Mouse (Mus musculus): ENCODE measurements around the gene Tns1. TPM values are rescaled to one million over a fixed set of nuclear protein-coding genes. Genes with fewer than 3 reads are reported as not detected.

The Tns1 gene
- polyA plus RNA-seq, 1 experiment, result 781 TPM

- DNase-seq, result peak; percentile 29
- H3K4me1 ChIP-seq (ENCODE audit: control insufficient read depth, insufficient read depth, low read length), result peaks cover 25% of the 10 kb centered on the region
- TF ChIP-seq POLR2A (IDR thresholded peaks at IDR 0.05; ENCODE audit: borderline replicate concordance, extremely low read depth, low read depth, low read length) (0 out of 2 replicates have a peak, but pooled peaks have one; percentile 10), CTCF (IDR thresholded peaks at IDR 0.05; ENCODE audit: insufficient read depth, low read length) (no peak)
- 52% methylated on average over 6 of the region's 6 CpGs for WGBS
- H3K4me3 ChIP-seq (replicated peaks; ENCODE audit: extremely low read depth, low read depth, low read length), result no peak overlapping the region
Observed at GRCm38 (mm10) chr1:74084065-74084705, 40.1 kb downstream of the Tns1 start.

DNA sequence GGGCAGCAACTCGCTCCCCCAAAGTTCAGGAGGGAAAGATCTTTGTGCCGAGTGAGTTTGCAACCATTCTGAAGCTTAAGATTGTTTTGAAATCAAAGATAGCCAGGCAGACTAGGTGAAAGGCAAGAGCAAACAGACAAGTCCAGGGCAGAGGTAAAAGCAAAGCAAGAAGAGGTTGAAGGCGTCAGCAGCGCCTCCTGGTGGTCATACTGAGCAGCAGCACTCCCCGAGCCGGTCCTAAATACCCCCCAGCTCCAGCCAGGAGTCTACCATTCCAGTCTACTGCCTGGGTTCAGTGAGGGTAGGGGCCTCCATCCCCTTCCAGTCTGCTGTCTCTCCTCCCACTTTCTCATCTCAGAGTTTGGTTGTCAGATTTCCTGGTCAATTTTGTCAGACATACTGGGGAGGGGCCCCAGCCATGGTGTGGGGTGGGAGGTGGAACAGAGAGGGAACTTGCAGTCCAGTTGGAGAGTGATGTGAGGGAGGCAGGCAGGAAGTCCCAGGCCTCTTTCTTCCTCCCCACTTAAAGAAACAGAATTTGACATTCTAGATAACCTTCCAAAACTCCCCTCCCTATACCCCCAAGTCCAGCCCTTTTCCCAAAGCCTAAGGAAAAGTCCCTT is 41.3 kb downstream of the Tns1 start:
- Histone ChIP-seq H3K4me1 (ENCODE audit: control insufficient read depth, insufficient read depth, low read length) (peaks cover 25% of the 10 kb centered on the region), H3K4me3 (replicated peaks; ENCODE audit: extremely low read depth, low read depth, low read length) (no peak overlapping the region)
- peak; percentile 90 for TF ChIP-seq CTCF (IDR thresholded peaks at IDR 0.05; ENCODE audit: insufficient read depth, low read length)
- no peak for TF ChIP-seq POLR2A (IDR thresholded peaks at IDR 0.05; ENCODE audit: borderline replicate concordance, extremely low read depth, low read depth, low read length)
- peak; percentile 57 for DNase-seq
- WGBS, result 16% methylated on average over 6 of the region's 6 CpGs

DNA sequence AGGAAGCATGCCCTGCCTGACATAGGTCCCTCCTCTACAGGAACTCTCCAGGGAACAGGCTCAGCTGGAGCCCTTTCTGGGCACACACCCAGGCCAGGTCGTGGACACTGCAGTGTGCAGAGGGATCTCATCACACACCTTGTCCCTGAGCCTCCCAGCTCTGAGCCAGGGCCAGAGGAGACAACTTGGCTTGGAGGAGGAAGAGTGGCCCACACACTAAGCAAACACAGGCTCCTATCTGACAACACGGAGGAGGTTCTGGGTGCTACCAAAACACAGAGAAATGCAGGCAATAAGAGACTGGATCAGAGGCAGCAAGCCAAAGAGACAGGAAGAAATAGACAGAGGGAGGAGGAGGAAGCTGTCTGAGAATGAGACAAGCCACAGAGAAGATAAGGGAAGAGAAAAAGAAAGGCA is 42.7 kb downstream of the Tns1 start:
- WGBS, result 6% methylated on average over 2 of the region's 2 CpGs
- Histone ChIP-seq H3K4me1 (ENCODE audit: control insufficient read depth, insufficient read depth, low read length) (peaks cover 28% of the 10 kb centered on the region), H3K4me3 (replicated peaks; ENCODE audit: extremely low read depth, low read depth, low read length) (no peak overlapping the region)
- TF ChIP-seq POLR2A (IDR thresholded peaks at IDR 0.05; ENCODE audit: borderline replicate concordance, extremely low read depth, low read depth, low read length) (no peak), CTCF (IDR thresholded peaks at IDR 0.05; ENCODE audit: insufficient read depth, low read length) (no peak)
- no peak for DNase-seq

- Histone ChIP-seq H3K4me3 (replicated peaks; ENCODE audit: extremely low read depth, low read depth, low read length) (no peak overlapping the region), H3K4me1 (ENCODE audit: control insufficient read depth, insufficient read depth, low read length) (peaks cover 25% of the 10 kb centered on the region)
- peak; percentile 95 for DNase-seq
- WGBS, result 3% methylated on average over 2 of the region's 2 CpGs
- peak; percentile 71 for TF ChIP-seq CTCF (IDR thresholded peaks at IDR 0.05; ENCODE audit: insufficient read depth, low read length)
- TF ChIP-seq POLR2A (IDR thresholded peaks at IDR 0.05; ENCODE audit: borderline replicate concordance, extremely low read depth, low read depth, low read length), result no peak
Observed at GRCm38 (mm10) chr1:74077353-74077752, 46.9 kb downstream of the Tns1 start.

- H3K4me3 ChIP-seq (replicated peaks; ENCODE audit: extremely low read depth, low read depth, low read length), result no peak overlapping the region
- WGBS, result 57% methylated on average over 4 of the region's 4 CpGs
- no peak for TF ChIP-seq CTCF (IDR thresholded peaks at IDR 0.05; ENCODE audit: insufficient read depth, low read length)
- no peak for TF ChIP-seq POLR2A (IDR thresholded peaks at IDR 0.05; ENCODE audit: borderline replicate concordance, extremely low read depth, low read depth, low read length)
- peaks cover 17% of the 10 kb centered on the region for H3K4me1 ChIP-seq (ENCODE audit: control insufficient read depth, insufficient read depth, low read length)
- DNase-seq, result peak; percentile 34
Observed at GRCm38 (mm10) chr1:74076230-74076629, 48.0 kb downstream of the Tns1 start.

DNA sequence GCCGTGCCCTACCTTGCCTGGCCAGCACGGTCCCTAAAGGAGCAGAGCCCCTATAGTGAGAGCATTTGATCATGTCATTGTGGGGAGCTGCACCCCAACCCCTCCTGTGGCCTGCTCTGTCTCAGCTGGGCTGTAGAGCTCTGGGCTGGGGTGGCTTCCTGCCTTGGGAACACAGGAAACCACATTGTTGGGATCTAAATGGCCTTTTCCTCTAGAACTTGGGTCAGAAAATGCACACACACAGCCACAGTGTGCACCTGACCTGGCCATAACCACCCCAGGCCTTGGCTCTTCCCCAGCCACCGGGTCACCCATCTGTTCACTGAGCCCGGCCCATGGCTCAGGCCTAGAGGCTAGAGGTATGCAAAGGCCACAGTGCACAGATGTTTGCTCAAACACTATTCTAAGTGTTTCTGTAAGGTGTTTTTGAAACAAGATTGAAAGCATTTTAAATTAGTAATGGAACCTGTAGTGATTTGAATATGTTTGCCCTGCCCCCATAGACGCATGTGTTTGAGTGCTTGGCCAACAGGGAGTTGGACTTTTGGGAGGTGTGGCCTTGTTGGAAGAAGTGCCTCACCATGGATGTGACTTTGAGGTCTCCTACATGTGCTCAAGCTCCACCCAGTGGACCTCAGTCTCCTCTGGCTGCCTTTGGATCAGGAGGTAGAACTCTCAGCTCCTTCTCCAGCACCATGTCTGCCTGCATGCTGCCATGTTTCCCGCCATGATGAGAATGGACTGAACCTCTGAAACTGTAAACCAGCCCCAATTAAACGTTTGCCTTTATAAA is 49.4 kb downstream of the Tns1 start:
- Histone ChIP-seq H3K4me3 (replicated peaks; ENCODE audit: extremely low read depth, low read depth, low read length) (no peak overlapping the region), H3K4me1 (ENCODE audit: control insufficient read depth, insufficient read depth, low read length) (peaks cover 21% of the 10 kb centered on the region)
- TF ChIP-seq CTCF (IDR thresholded peaks at IDR 0.05; ENCODE audit: insufficient read depth, low read length) (no peak), POLR2A (IDR thresholded peaks at IDR 0.05; ENCODE audit: borderline replicate concordance, extremely low read depth, low read depth, low read length) (no peak)
- WGBS, result 59% methylated on average over 7 of the region's 7 CpGs
- DNase-seq, result peak; percentile 22

DNA sequence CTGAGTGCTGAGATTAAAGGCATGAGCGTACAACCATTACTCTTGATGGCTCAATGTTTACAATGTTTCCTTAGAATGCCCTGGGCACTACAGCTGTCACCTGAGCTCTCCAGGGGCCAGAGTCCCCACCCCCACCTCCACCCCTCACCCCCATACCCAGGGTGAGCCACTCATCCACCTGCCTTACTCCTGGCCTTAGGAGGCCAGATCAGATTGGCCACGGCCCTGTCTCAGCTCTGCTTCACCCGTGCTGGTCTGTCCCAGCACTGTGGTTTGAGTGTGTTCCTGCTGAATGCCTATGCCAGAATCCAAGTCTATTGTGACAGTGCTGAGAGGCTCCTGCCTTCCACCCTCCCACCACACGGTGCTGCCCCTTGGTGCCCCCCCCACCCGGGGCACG is 50.5 kb downstream of the Tns1 start:
- no peak for TF ChIP-seq POLR2A (IDR thresholded peaks at IDR 0.05; ENCODE audit: borderline replicate concordance, extremely low read depth, low read depth, low read length)
- no peak for TF ChIP-seq CTCF (IDR thresholded peaks at IDR 0.05; ENCODE audit: insufficient read depth, low read length)
- 58% methylated on average over 6 of the region's 6 CpGs for WGBS
- DNase-seq, result no peak
- H3K4me3 ChIP-seq (replicated peaks; ENCODE audit: extremely low read depth, low read depth, low read length), result no peak overlapping the region
- H3K4me1 ChIP-seq (ENCODE audit: control insufficient read depth, insufficient read depth, low read length), result peaks cover 29% of the 10 kb centered on the region

- 71% methylated on average over 4 of the region's 4 CpGs for WGBS
- DNase-seq, result no peak
- no peak for TF ChIP-seq CTCF (IDR thresholded peaks at IDR 0.05; ENCODE audit: insufficient read depth, low read length)
- no peak for TF ChIP-seq POLR2A (IDR thresholded peaks at IDR 0.05; ENCODE audit: borderline replicate concordance, extremely low read depth, low read depth, low read length)
- H3K4me1 ChIP-seq (ENCODE audit: control insufficient read depth, insufficient read depth, low read length), result peaks cover 35% of the 10 kb centered on the region
- no peak overlapping the region for H3K4me3 ChIP-seq (replicated peaks; ENCODE audit: extremely low read depth, low read depth, low read length)
Observed at GRCm38 (mm10) chr1:74070745-74071144, 53.5 kb downstream of the Tns1 start.

GRCm38 (mm10) chr1:74070001-74070551 is 54.2 kb downstream of the Tns1 start:
- WGBS, result 69% methylated on average over 7 of the region's 7 CpGs
- H3K4me3 ChIP-seq (replicated peaks; ENCODE audit: extremely low read depth, low read depth, low read length), result no peak overlapping the region
- H3K4me1 ChIP-seq (ENCODE audit: control insufficient read depth, insufficient read depth, low read length), result peaks cover 33% of the 10 kb centered on the region
- TF ChIP-seq CTCF (IDR thresholded peaks at IDR 0.05; ENCODE audit: insufficient read depth, low read length) (no peak), POLR2A (IDR thresholded peaks at IDR 0.05; ENCODE audit: borderline replicate concordance, extremely low read depth, low read depth, low read length) (no peak)
- DNase-seq, result no peak

All from lung, adult 2 months (tissue).